Mouse (Mus musculus): ENCODE data around the gene Ulbp1. TPM values are rescaled to one million over a fixed set of nuclear protein-coding genes. Genes with fewer than 3 reads are reported as not detected.
A peak's percentile ranks its signal among the peaks of the same experiment; 100 is the strongest.

Gene Ulbp1
- polyA plus RNA-seq, 1 experiment from 2014 or later, result 0.80 TPM

GRCm38 (mm10) chr10:7438928-7439327 lies 34.5 kb downstream of the Ulbp1 start:
- ATAC-seq (ENCODE audit: low FRiP score, low TSS enrichment) (no peak), DNase-seq (no peak)
- no peak overlapping the region for H3K27ac ChIP-seq (replicated peaks; ENCODE audit: low read depth, low read length)
- H3K4me2 ChIP-seq (ENCODE audit: low read length), result no peak overlapping the region
- H3K27me3 ChIP-seq (ENCODE audit: control insufficient read depth, insufficient read depth, low read length), result no peaks in the 10 kb centered on the region
- 80% methylated on average over 2 of the region's 2 CpGs for WGBS
- H3K4me3 ChIP-seq (replicated peaks; ENCODE audit: low read depth, low read length), result no peak overlapping the region
- H3K9ac ChIP-seq (replicated peaks; ENCODE audit: low read length), result no peak overlapping the region
- no peaks in the 10 kb centered on the region for H3K9me3 ChIP-seq (ENCODE audit: control insufficient read depth, low read length)
- H3K36me3 ChIP-seq (ENCODE audit: control insufficient read depth, insufficient read depth, low read length), result no peaks in the 10 kb centered on the region
- no peaks in the 10 kb centered on the region for H3K4me1 ChIP-seq (ENCODE audit: control insufficient read depth, insufficient read depth, low read length)

GRCm38 (mm10) chr10:7393143-7394035 lies 80.0 kb downstream of the Ulbp1 start:
- ATAC-seq (ENCODE audit: low FRiP score, low TSS enrichment), result peak; percentile 51
- Histone ChIP-seq H3K36me3 (ENCODE audit: control insufficient read depth, insufficient read depth, low read length) (no peaks in the 10 kb centered on the region), H3K4me3 (replicated peaks; ENCODE audit: low read depth, low read length) (peak overlapping the region; percentile 58), H3K9me3 (ENCODE audit: control insufficient read depth, low read length) (no peaks in the 10 kb centered on the region), H3K4me1 (ENCODE audit: control insufficient read depth, insufficient read depth, low read length) (peaks cover 3% of the 10 kb centered on the region; the same call in 1 of the 2 replicates), H3K27ac (replicated peaks; ENCODE audit: low read depth, low read length) (no peak overlapping the region), H3K4me2 (ENCODE audit: low read length) (peak overlapping the region; percentile 99), H3K27me3 (ENCODE audit: control insufficient read depth, insufficient read depth, low read length) (peaks cover 37% of the 10 kb centered on the region), H3K9ac (replicated peaks; ENCODE audit: low read length) (no peak overlapping the region)
- peak; percentile 8 for DNase-seq
- 6% methylated on average over 55 of the region's 55 CpGs for WGBS

GRCm38 (mm10) chr10:7391935-7392930 lies 81.2 kb downstream of the Ulbp1 start:
- ATAC-seq (ENCODE audit: low FRiP score, low TSS enrichment) (peak; percentile 44), DNase-seq (peak; percentile 41)
- Histone ChIP-seq H3K4me1 (ENCODE audit: control insufficient read depth, insufficient read depth, low read length) (peaks cover 3% of the 10 kb centered on the region; the same call in 1 of the 2 replicates), H3K9ac (replicated peaks; ENCODE audit: low read length) (peak overlapping the region; percentile 29; the same call in 1 of the 2 replicates), H3K4me2 (ENCODE audit: low read length) (peak overlapping the region; percentile 99), H3K27me3 (ENCODE audit: control insufficient read depth, insufficient read depth, low read length) (peaks cover 37% of the 10 kb centered on the region), H3K27ac (replicated peaks; ENCODE audit: low read depth, low read length) (no peak overlapping the region), H3K4me3 (replicated peaks; ENCODE audit: low read depth, low read length) (peak overlapping the region; percentile 58), H3K9me3 (ENCODE audit: control insufficient read depth, low read length) (no peaks in the 10 kb centered on the region), H3K36me3 (ENCODE audit: control insufficient read depth, insufficient read depth, low read length) (no peaks in the 10 kb centered on the region)
- whole genome bisulfite sequencing, result under 1% methylated on average over 73 of the region's 73 CpGs

DNA sequence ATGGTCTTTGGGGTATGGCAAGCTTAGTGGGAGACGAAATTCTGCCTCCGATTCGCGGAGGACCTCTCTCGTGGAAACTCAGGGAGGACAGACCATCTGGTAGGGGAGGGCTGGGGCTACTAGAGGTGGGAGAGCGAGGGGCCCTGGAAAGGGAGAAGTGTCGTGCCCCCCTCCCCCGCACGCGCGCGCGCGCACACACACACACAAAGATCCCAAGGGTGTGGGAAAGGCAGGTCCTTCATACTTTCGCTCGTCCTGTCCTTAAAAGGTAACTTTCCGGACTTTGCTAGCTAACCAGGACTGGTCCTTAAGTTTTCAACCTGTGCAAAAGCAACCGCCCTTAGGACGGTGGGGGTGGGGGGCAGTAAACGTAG lies 81.9 kb downstream of the Ulbp1 start:
- Histone ChIP-seq H3K27me3 (ENCODE audit: control insufficient read depth, insufficient read depth, low read length) (peaks cover 37% of the 10 kb centered on the region), H3K9ac (replicated peaks; ENCODE audit: low read length) (peak overlapping the region; percentile 29; the same call in 1 of the 2 replicates), H3K36me3 (ENCODE audit: control insufficient read depth, insufficient read depth, low read length) (no peaks in the 10 kb centered on the region), H3K27ac (replicated peaks; ENCODE audit: low read depth, low read length) (no peak overlapping the region), H3K4me2 (ENCODE audit: low read length) (peak overlapping the region; percentile 99), H3K9me3 (ENCODE audit: control insufficient read depth, low read length) (no peaks in the 10 kb centered on the region), H3K4me1 (ENCODE audit: control insufficient read depth, insufficient read depth, low read length) (peaks cover 3% of the 10 kb centered on the region; the same call in 1 of the 2 replicates), H3K4me3 (replicated peaks; ENCODE audit: low read depth, low read length) (peak overlapping the region; percentile 58)
- WGBS, result under 1% methylated on average over 20 of the region's 20 CpGs
- DNase-seq (peak; percentile 49), ATAC-seq (ENCODE audit: low FRiP score, low TSS enrichment) (peak; percentile 25; the same call in 1 of the 2 replicates)

DNA sequence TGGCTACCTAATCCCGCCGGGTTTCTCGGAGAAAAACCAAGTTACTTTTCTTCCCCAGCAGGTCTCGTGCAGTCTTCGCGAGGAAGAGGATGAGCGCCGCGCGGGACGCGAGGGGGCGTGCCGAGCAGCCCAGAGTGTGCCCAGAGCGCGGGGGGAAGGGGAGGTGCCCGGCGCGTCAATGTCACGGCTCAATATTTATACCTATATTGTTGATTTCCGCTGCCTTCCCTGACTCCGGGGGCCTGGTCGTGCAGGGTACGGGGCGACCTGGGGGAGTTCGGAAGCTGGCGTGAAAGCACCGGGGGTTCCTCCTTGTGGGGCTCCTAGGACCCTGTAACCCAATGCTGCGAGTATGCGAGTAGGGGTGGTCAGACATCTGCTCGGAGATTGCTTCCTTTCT lies 82.3 kb downstream of the Ulbp1 start:
- Histone ChIP-seq H3K9me3 (ENCODE audit: control insufficient read depth, low read length) (no peaks in the 10 kb centered on the region), H3K27ac (replicated peaks; ENCODE audit: low read depth, low read length) (no peak overlapping the region), H3K4me3 (replicated peaks; ENCODE audit: low read depth, low read length) (peak overlapping the region; percentile 58), H3K36me3 (ENCODE audit: control insufficient read depth, insufficient read depth, low read length) (no peaks in the 10 kb centered on the region), H3K4me1 (ENCODE audit: control insufficient read depth, insufficient read depth, low read length) (peaks cover 3% of the 10 kb centered on the region; the same call in 1 of the 2 replicates), H3K4me2 (ENCODE audit: low read length) (peak overlapping the region; percentile 99), H3K9ac (replicated peaks; ENCODE audit: low read length) (peak overlapping the region; percentile 47; the same call in 1 of the 2 replicates), H3K27me3 (ENCODE audit: control insufficient read depth, insufficient read depth, low read length) (peaks cover 37% of the 10 kb centered on the region)
- ATAC-seq (ENCODE audit: low FRiP score, low TSS enrichment) (peak; percentile 52), DNase-seq (peak; percentile 61)
- WGBS, result 1% methylated on average over 31 of the region's 31 CpGs

Other genes starting within 250 kb of the Ulbp1 start
- gene Lrp11, start 116.2 kb upstream of the Ulbp1 start, polyA plus RNA-seq (2014; fragmentation: Nextera tagmentation; extraction: Ambion mirVana), result 30.9 and 36.6 TPM in 2 replicates
- 33.0 and 36.0 TPM in 2 replicates for gene Nup43, start 193.9 kb upstream of the Ulbp1 start, polyA plus RNA-seq (2014; fragmentation: Nextera tagmentation; extraction: Ambion mirVana)
- 156 and 169 TPM in 2 replicates for gene Pcmt1, start 207.5 kb upstream of the Ulbp1 start, polyA plus RNA-seq (2014; fragmentation: Nextera tagmentation; extraction: Ambion mirVana)
- 17.9 and 20.6 TPM in 2 replicates for gene Lats1, start 207.6 kb upstream of the Ulbp1 start, polyA plus RNA-seq (2014; fragmentation: Nextera tagmentation; extraction: Ambion mirVana)

All from midbrain, embryonic 14.5 days (tissue).